ENCODE assay signal across 27 mouse cellular contexts in genomic region chr4:120992284-120992683, GRCm38 (mm10). TPM values are rescaled to one million over a fixed set of nuclear protein-coding genes. Genes with fewer than 3 reads are reported as not detected.
DNase-seq lines count a peak whose midpoint lies in the region; ATAC-seq and TF ChIP-seq lines count a peak whose summit lies in the region.
"Had no signal": no experiment of that assay in that cellular context is flagged by ENCODE, and none has a peak within 500 bp of the region (broad histone marks: within the 10 kb centered on the region; RNA-seq: fewer than 3 reads in every experiment).

No protein-coding gene starts in this region.

- H3K36me3 ChIP-seq in midbrain, embryonic 14.5 days (ENCODE audit: control insufficient read depth, insufficient read depth, low read length), result no peaks in the 10 kb centered on the region; the same call in 1 of the 2 replicates
- no peaks in the 10 kb centered on the region for H3K36me3 ChIP-seq in midbrain, postnatal 0 days (ENCODE audit: insufficient read depth, low read length)
- no peaks in the 10 kb centered on the region for H3K36me3 ChIP-seq in macrophage (ENCODE audit: inconsistent target)
- H3K36me3 ChIP-seq: embryonic facial prominence, embryonic 12.5 days; embryonic facial prominence, embryonic 15.5 days; heart, embryonic 12.5 days; heart, embryonic 15.5 days; hindbrain, embryonic 10.5 days; hindbrain, embryonic 13.5 days had no signal

- no peak for TF ChIP-seq CTCF in midbrain, postnatal 0 days (IDR thresholded peaks at IDR 0.05)

- no peak overlapping the region for H3K4me2 ChIP-seq in midbrain, embryonic 14.5 days (ENCODE audit: low read length)
- no peak overlapping the region for H3K4me2 ChIP-seq in midbrain, postnatal 0 days (ENCODE audit: low read depth, low read length, poor library complexity, severe bottlenecking)
- H3K4me2 ChIP-seq: embryonic facial prominence, embryonic 12.5 days; embryonic facial prominence, embryonic 15.5 days; heart, embryonic 12.5 days; heart, embryonic 15.5 days; hindbrain, embryonic 13.5 days had no signal

- peak; percentile 6 for DNase-seq in midbrain, embryonic 14.5 days
- DNase-seq in midbrain, postnatal 0 days (ENCODE audit: low spot score), result no peak
- DNase-seq in retina, embryonic 14.5 days (ENCODE audit: low spot score), result peak; percentile 7
- no peak for DNase-seq in adrenal gland, postnatal 36 days
- no peak for DNase-seq in heart, adult 11 months
- DNase-seq: adrenal gland, adult 2 months; adrenal gland, postnatal 14 days; cerebellum, adult 18-20 months; cerebellum, adult 9-11 months; cerebellum, postnatal 25 days; forebrain, postnatal 0 days; gastrocnemius, adult 2 months; gastrocnemius, postnatal 14 days; heart, postnatal 10 days; heart, postnatal 36 days had no signal

- no peak overlapping the region for H3K9ac ChIP-seq in midbrain, embryonic 14.5 days (replicated peaks; ENCODE audit: low read length)
- no peak overlapping the region for H3K9ac ChIP-seq in midbrain, postnatal 0 days (replicated peaks; ENCODE audit: low read length, poor library complexity, severe bottlenecking)
- H3K9ac ChIP-seq: embryonic facial prominence, embryonic 12.5 days; embryonic facial prominence, embryonic 15.5 days; forebrain, postnatal 0 days; heart, embryonic 12.5 days; heart, embryonic 15.5 days; hindbrain, embryonic 13.5 days had no signal

- H3K27ac ChIP-seq in midbrain, embryonic 14.5 days (replicated peaks; ENCODE audit: low read depth, low read length), result no peak overlapping the region
- H3K27ac ChIP-seq in midbrain, postnatal 0 days (ENCODE audit: low read depth, low read length), result no peak overlapping the region
- H3K27ac ChIP-seq in macrophage, result peak overlapping the region; percentile 73
- H3K27ac ChIP-seq: embryonic facial prominence, embryonic 12.5 days; embryonic facial prominence, embryonic 15.5 days; gastrocnemius, adult 2 months; heart, embryonic 15.5 days; hindbrain, embryonic 10.5 days; hindbrain, embryonic 13.5 days had no signal

- no peaks in the 10 kb centered on the region for H3K4me1 ChIP-seq in midbrain, embryonic 14.5 days (ENCODE audit: control insufficient read depth, insufficient read depth, low read length)
- H3K4me1 ChIP-seq in midbrain, postnatal 0 days (ENCODE audit: insufficient read depth, low read length), result no peaks in the 10 kb centered on the region
- H3K4me1 ChIP-seq: embryonic facial prominence, embryonic 12.5 days; embryonic facial prominence, embryonic 15.5 days; hindbrain, embryonic 10.5 days; hindbrain, embryonic 13.5 days had no signal

- H3K9me3 ChIP-seq in midbrain, embryonic 14.5 days (ENCODE audit: control insufficient read depth, low read length), result peaks cover 3% of the 10 kb centered on the region; the same call in 1 of the 2 replicates
- H3K9me3 ChIP-seq in midbrain, postnatal 0 days (ENCODE audit: low read length), result no peaks in the 10 kb centered on the region
- H3K9me3 ChIP-seq: embryonic facial prominence, embryonic 12.5 days; embryonic facial prominence, embryonic 15.5 days; heart, embryonic 15.5 days; hindbrain, embryonic 13.5 days had no signal

- WGBS in midbrain, embryonic 14.5 days, result 19% methylated on average over 2 of the region's 2 CpGs
- 20% methylated on average over 2 of the region's 2 CpGs for WGBS in midbrain, postnatal 0 days
- 88% methylated on average over 2 of the region's 2 CpGs for WGBS in macrophage (ENCODE audit: missing documents)

- H3K27me3 ChIP-seq in midbrain, embryonic 14.5 days (ENCODE audit: control insufficient read depth, insufficient read depth, low read length), result peaks cover 6% of the 10 kb centered on the region; the same call in 1 of the 2 replicates
- H3K27me3 ChIP-seq in midbrain, postnatal 0 days (ENCODE audit: insufficient read depth, low read length), result no peaks in the 10 kb centered on the region
- H3K27me3 ChIP-seq: embryonic facial prominence, embryonic 12.5 days; embryonic facial prominence, embryonic 15.5 days; heart, embryonic 12.5 days; heart, embryonic 15.5 days; hindbrain, embryonic 13.5 days had no signal

- no peak for ATAC-seq in midbrain, embryonic 14.5 days (ENCODE audit: low FRiP score, low TSS enrichment)
- ATAC-seq in midbrain, postnatal 0 days (ENCODE audit: low FRiP score), result no peak
- ATAC-seq: CD4-positive, CD25-positive, alpha-beta regulatory T cell, adult 4 months; forebrain, embryonic 14.5 days; forebrain, postnatal 0 days; hindbrain, embryonic 16.5 days had no signal

- H3K4me3 ChIP-seq in midbrain, embryonic 14.5 days (replicated peaks; ENCODE audit: low read depth, low read length), result no peak overlapping the region
- H3K4me3 ChIP-seq in midbrain, postnatal 0 days (ENCODE audit: low read depth, low read length), result no peak overlapping the region
- no peak overlapping the region for H3K4me3 ChIP-seq in macrophage (ENCODE audit: inconsistent target)
- H3K4me3 ChIP-seq: embryonic facial prominence, embryonic 12.5 days; embryonic facial prominence, embryonic 15.5 days; gastrocnemius, adult 2 months; heart, embryonic 12.5 days; heart, embryonic 15.5 days; hindbrain, embryonic 10.5 days; hindbrain, embryonic 13.5 days had no signal

- peaks cover 93% of the 10 kb centered on the region for H3K79me2 ChIP-seq in macrophage (ENCODE audit: inconsistent target)

RNA-seq across cellular contexts. Expression of gene Smap2, which starts 24.8 kb away (rescaled TPM):
- 47.5 and 52.0 TPM in 2 replicates for polyA plus RNA-seq in midbrain, embryonic 14.5 days (2014; fragmentation: Nextera tagmentation; extraction: Ambion mirVana)
- total RNA-seq in midbrain, postnatal 0 days (2014; rRNA removed), result 91.6 and 98.7 TPM in 2 replicates
- 42.7 and 45.5 TPM in 2 replicates for polyA plus RNA-seq in midbrain, postnatal 0 days (2015; fragmentation: Nextera tagmentation; extraction: Ambion mirVana)
- 100 to 1,000 TPM in 3 of 26 experiments, 10 to 100 TPM in 23; 27.4 to 135 (median 65.5) TPM for total RNA-seq in macrophage (2018; cell fraction: chromatin; rRNA removed)
- 100 to 1,000 TPM in 10 of 26 experiments, 10 to 100 TPM in 16; 68.1 to 129 (median 92.1) TPM for total RNA-seq in macrophage (2018; cell fraction: cytosol; rRNA removed)
- 100 to 1,000 TPM in 1 of 26 experiments, 10 to 100 TPM in 25; 49.3 to 106 (median 71.6) TPM for total RNA-seq in macrophage (2018; cell fraction: nucleus; rRNA removed)
- 87.2 to 154 TPM (median 91.9 TPM) in 3 replicates for polyA plus RNA-seq in macrophage (2018)
- 10 to 100 TPM; 30.8 to 32.1 TPM for total RNA-seq in adrenal gland, postnatal 36 days (2021)

RNA-seq across cellular contexts. Expression of gene Zfp69, which starts 40.8 kb away (rescaled TPM):
- polyA plus RNA-seq in midbrain, embryonic 14.5 days (2014; fragmentation: Nextera tagmentation; extraction: Ambion mirVana), result 6.4 and 6.6 TPM in 2 replicates
- 2.1 and 2.9 TPM in 2 replicates for total RNA-seq in midbrain, postnatal 0 days (2014; rRNA removed)
- polyA plus RNA-seq in midbrain, postnatal 0 days (2015; fragmentation: Nextera tagmentation; extraction: Ambion mirVana), result 3.9 and 4.8 TPM in 2 replicates
- total RNA-seq in macrophage (2018; cell fraction: chromatin; rRNA removed), result 10 to 100 TPM in 2 of 26 experiments, 1 to 10 TPM in 23, under 1 TPM in 1; 0.50 to 18.3 (median 3.5) TPM
- total RNA-seq in macrophage (2018; cell fraction: cytosol; rRNA removed), result under 1 TPM in 25 of 26 experiments, not detected in 1; 0.10 to 0.90 (median 0.40) TPM
- 1 to 10 TPM in 24 of 26 experiments, under 1 TPM in 2; 0.32 to 9.3 (median 2.2) TPM for total RNA-seq in macrophage (2018; cell fraction: nucleus; rRNA removed)
- polyA plus RNA-seq in macrophage (2018), result 0.46 to 0.93 TPM (median 0.59 TPM) in 3 replicates
- 1 to 10 TPM; 1.8 to 2.9 TPM for total RNA-seq in adrenal gland, postnatal 36 days (2021)

RNA-seq across cellular contexts. Expression of gene Col9a2, which starts 46.9 kb away (rescaled TPM):
- 8.3 and 10.9 TPM in 2 replicates for polyA plus RNA-seq in midbrain, embryonic 14.5 days (2014; fragmentation: Nextera tagmentation; extraction: Ambion mirVana)
- total RNA-seq in midbrain, postnatal 0 days (2014; rRNA removed), result 38.4 and 68.5 TPM in 2 replicates
- polyA plus RNA-seq in midbrain, postnatal 0 days (2015; fragmentation: Nextera tagmentation; extraction: Ambion mirVana), result 18.2 and 19.7 TPM in 2 replicates
- under 1 TPM in 2 of 26 experiments, not detected in 24; 0.16 to 0.35 TPM for total RNA-seq in macrophage (2018; cell fraction: chromatin; rRNA removed)
- under 1 TPM in 2 of 26 experiments, not detected in 24; 0.14 to 0.17 TPM for total RNA-seq in macrophage (2018; cell fraction: cytosol; rRNA removed)
- not detected for total RNA-seq in macrophage (2018; cell fraction: nucleus; rRNA removed)
- polyA plus RNA-seq in macrophage (2018), result 0.04 TPM in 1 of 3 replicates, not detected in the others
- total RNA-seq in adrenal gland, postnatal 36 days (2021), result under 1 TPM; 0.43 to 0.72 TPM
- total RNA-seq: common myeloid progenitor, adult 5-6 weeks had no signal
- polyA plus RNA-seq: C2C12; CD4-positive, CD25-positive, alpha-beta regulatory T cell, adult 4 months had no signal

Comparison
In these comparisons a context has a peak if more than half of its experiments do, and no peak if none do; other contexts are left out.
1. DNase-seq: peak in midbrain, embryonic 14.5 days (single experiment) and retina, embryonic 14.5 days (single experiment); none in midbrain, postnatal 0 days (single experiment), adrenal gland, postnatal 36 days (0 of 2) and heart, adult 11 months (single experiment).